Mouse (Mus musculus): ENCODE measurements around the gene Sesn3. TPM values are rescaled to one million over a fixed set of nuclear protein-coding genes. Genes with fewer than 3 reads are reported as not detected.

Gene Sesn3
- polyA plus RNA-seq, 1 experiment from 2014 or later: 41.2 TPM

- no peaks in the 10 kb centered on the region for H3K36me3 ChIP-seq (ENCODE audit: control insufficient read depth, insufficient read depth, low read length)
- peak; percentile 72 for ATAC-seq (ENCODE audit: insufficient number of reproducible peaks, insufficient read depth, low FRiP score, low read depth)
- peak overlapping the region; percentile 81 for H3K27ac ChIP-seq (ENCODE audit: low read length)
- H3K4me3 ChIP-seq (ENCODE audit: low read depth, low read length): no peak overlapping the region
- H3K27me3 ChIP-seq (ENCODE audit: control insufficient read depth, insufficient read depth, low read length): no peaks in the 10 kb centered on the region
- H3K9ac ChIP-seq (replicated peaks; ENCODE audit: low read depth, low read length): no peak overlapping the region
- H3K4me1 ChIP-seq (ENCODE audit: control insufficient read depth, insufficient read depth, low read length): peaks cover 34% of the 10 kb centered on the region
- 0 out of 2 replicates have a peak overlapping the region, but pooled peaks have one; percentile 6 for H3K4me2 ChIP-seq (replicated peaks; ENCODE audit: low read depth, low read length)
- no peaks in the 10 kb centered on the region for H3K9me3 ChIP-seq (ENCODE audit: control insufficient read depth, low read depth, low read length)
- WGBS: 11% methylated on average over 11 of the region's 11 CpGs
Observed at GRCm38 (mm10) chr9:14246016-14246799, 28.7 kb upstream of the Sesn3 start.

DNA sequence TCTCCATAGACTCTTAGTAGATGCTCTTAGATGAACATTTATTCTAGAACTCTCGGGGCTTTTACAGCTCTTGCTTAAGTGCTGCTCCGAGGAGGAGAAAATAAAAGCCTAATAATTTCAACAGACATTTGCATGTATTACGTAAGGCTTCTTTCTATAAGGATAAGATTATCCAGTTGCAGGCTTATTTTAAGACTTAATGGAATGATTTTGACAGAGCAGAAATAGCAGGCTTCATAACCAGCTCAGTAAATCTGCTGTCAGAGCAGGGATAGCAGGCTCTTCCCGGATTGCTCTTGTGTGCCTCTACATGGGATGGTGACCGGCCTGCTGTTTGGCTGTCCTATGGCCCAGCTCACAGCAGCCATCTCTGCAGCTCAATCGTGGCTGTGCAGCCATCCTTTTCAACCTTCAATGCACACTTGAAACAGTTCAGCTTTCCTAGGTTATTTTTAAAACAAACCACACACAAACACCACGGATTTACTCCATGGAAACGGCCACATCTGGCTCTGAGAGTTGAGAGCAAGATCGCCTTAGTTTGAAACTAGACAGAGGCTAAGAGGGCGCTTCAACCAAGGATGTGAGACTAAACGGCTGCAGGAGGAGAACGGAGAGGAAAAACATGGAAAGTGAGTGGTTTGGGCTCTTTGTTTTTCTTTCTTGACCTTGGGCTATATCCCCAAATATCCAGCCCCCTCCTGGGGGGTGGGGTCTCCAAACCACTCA, 27.2 kb upstream of the Sesn3 start:
- H3K4me3 ChIP-seq (ENCODE audit: low read depth, low read length): no peak overlapping the region
- peak overlapping the region; percentile 81 for H3K27ac ChIP-seq (ENCODE audit: low read length)
- peaks cover 34% of the 10 kb centered on the region for H3K4me1 ChIP-seq (ENCODE audit: control insufficient read depth, insufficient read depth, low read length)
- no peak overlapping the region for H3K4me2 ChIP-seq (replicated peaks; ENCODE audit: low read depth, low read length)
- no peaks in the 10 kb centered on the region for H3K27me3 ChIP-seq (ENCODE audit: control insufficient read depth, insufficient read depth, low read length)
- no peaks in the 10 kb centered on the region for H3K36me3 ChIP-seq (ENCODE audit: control insufficient read depth, insufficient read depth, low read length)
- no peak for ATAC-seq (ENCODE audit: insufficient number of reproducible peaks, insufficient read depth, low FRiP score, low read depth)
- no peaks in the 10 kb centered on the region for H3K9me3 ChIP-seq (ENCODE audit: control insufficient read depth, low read depth, low read length)
- H3K9ac ChIP-seq (replicated peaks; ENCODE audit: low read depth, low read length): no peak overlapping the region
- WGBS: 52% methylated on average over 12 of the region's 12 CpGs

GRCm38 (mm10) chr9:14248209-14248596, 26.7 kb upstream of the Sesn3 start:
- Histone ChIP-seq H3K27ac (ENCODE audit: low read length) (peak overlapping the region; percentile 81), H3K36me3 (ENCODE audit: control insufficient read depth, insufficient read depth, low read length) (no peaks in the 10 kb centered on the region), H3K4me3 (ENCODE audit: low read depth, low read length) (no peak overlapping the region), H3K4me1 (ENCODE audit: control insufficient read depth, insufficient read depth, low read length) (peaks cover 34% of the 10 kb centered on the region), H3K9ac (replicated peaks; ENCODE audit: low read depth, low read length) (no peak overlapping the region), H3K27me3 (ENCODE audit: control insufficient read depth, insufficient read depth, low read length) (no peaks in the 10 kb centered on the region), H3K9me3 (ENCODE audit: control insufficient read depth, low read depth, low read length) (no peaks in the 10 kb centered on the region), H3K4me2 (replicated peaks; ENCODE audit: low read depth, low read length) (no peak overlapping the region)
- WGBS: 78% methylated on average over 3 of the region's 3 CpGs
- no peak for ATAC-seq (ENCODE audit: insufficient number of reproducible peaks, insufficient read depth, low FRiP score, low read depth)

GRCm38 (mm10) chr9:14261150-14261549, 13.7 kb upstream of the Sesn3 start:
- H3K4me1 ChIP-seq (ENCODE audit: control insufficient read depth, insufficient read depth, low read length): no peaks in the 10 kb centered on the region
- H3K9me3 ChIP-seq (ENCODE audit: control insufficient read depth, low read depth, low read length): no peaks in the 10 kb centered on the region
- H3K27ac ChIP-seq (ENCODE audit: low read length): no peak overlapping the region
- WGBS: 26% methylated on average over 3 of the region's 3 CpGs
- H3K4me2 ChIP-seq (replicated peaks; ENCODE audit: low read depth, low read length): no peak overlapping the region
- H3K4me3 ChIP-seq (ENCODE audit: low read depth, low read length): no peak overlapping the region
- H3K9ac ChIP-seq (replicated peaks; ENCODE audit: low read depth, low read length): no peak overlapping the region
- ATAC-seq (ENCODE audit: insufficient number of reproducible peaks, insufficient read depth, low FRiP score, low read depth): peak; percentile 81; the same call in 1 of the 2 replicates
- no peaks in the 10 kb centered on the region for H3K36me3 ChIP-seq (ENCODE audit: control insufficient read depth, insufficient read depth, low read length)
- H3K27me3 ChIP-seq (ENCODE audit: control insufficient read depth, insufficient read depth, low read length): no peaks in the 10 kb centered on the region

DNA sequence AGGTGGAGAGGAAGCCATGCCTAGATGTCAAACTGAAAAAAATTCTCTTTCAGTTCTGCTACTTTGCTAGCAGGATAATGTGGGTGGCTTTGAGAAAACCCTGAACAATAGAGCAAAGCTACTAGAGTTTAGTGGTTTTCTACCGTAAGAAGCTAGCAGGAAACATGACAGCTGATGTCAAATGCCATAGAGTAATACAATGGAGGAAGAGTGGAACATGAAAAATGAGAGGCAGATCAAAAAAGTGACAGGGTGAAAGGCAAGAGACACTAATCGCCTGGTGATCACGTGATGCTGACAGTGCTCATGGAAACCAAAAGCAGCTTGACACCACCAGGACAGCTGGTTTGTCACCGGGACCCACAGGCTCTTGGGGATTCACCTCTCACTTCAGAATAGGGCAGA, 12.3 kb upstream of the Sesn3 start:
- H3K4me2 ChIP-seq (replicated peaks; ENCODE audit: low read depth, low read length): no peak overlapping the region
- H3K4me3 ChIP-seq (ENCODE audit: low read depth, low read length): no peak overlapping the region
- no peak overlapping the region for H3K9ac ChIP-seq (replicated peaks; ENCODE audit: low read depth, low read length)
- no peaks in the 10 kb centered on the region for H3K36me3 ChIP-seq (ENCODE audit: control insufficient read depth, insufficient read depth, low read length)
- no peak overlapping the region for H3K27ac ChIP-seq (ENCODE audit: low read length)
- H3K27me3 ChIP-seq (ENCODE audit: control insufficient read depth, insufficient read depth, low read length): no peaks in the 10 kb centered on the region
- H3K9me3 ChIP-seq (ENCODE audit: control insufficient read depth, low read depth, low read length): no peaks in the 10 kb centered on the region
- WGBS: 69% methylated on average over 4 of the region's 4 CpGs
- no peaks in the 10 kb centered on the region for H3K4me1 ChIP-seq (ENCODE audit: control insufficient read depth, insufficient read depth, low read length)
- no peak for ATAC-seq (ENCODE audit: insufficient number of reproducible peaks, insufficient read depth, low FRiP score, low read depth)

DNA sequence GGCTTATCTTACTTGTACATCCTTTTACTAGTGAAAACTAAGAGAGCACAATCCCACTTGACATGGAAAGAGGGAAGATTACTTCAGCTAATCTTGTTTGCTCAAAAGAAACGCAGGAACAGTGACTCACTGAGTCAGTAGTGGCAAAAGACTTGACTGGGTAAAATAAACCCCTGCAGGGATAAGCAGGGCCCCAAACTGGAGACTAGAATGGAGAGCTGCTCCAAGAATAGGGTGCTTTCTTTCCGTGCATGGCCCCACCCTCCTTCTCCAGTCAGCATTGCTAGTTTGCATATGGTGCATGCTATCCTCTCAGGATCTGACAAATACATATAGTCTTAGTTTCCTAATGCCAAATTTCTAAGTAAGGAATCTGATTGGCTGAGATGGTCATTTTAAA, 8.4 kb upstream of the Sesn3 start:
- Histone ChIP-seq H3K36me3 (ENCODE audit: control insufficient read depth, insufficient read depth, low read length) (no peaks in the 10 kb centered on the region), H3K4me1 (ENCODE audit: control insufficient read depth, insufficient read depth, low read length) (no peaks in the 10 kb centered on the region), H3K9me3 (ENCODE audit: control insufficient read depth, low read depth, low read length) (no peaks in the 10 kb centered on the region), H3K27ac (ENCODE audit: low read length) (no peak overlapping the region), H3K4me2 (replicated peaks; ENCODE audit: low read depth, low read length) (no peak overlapping the region), H3K9ac (replicated peaks; ENCODE audit: low read depth, low read length) (no peak overlapping the region), H3K27me3 (ENCODE audit: control insufficient read depth, insufficient read depth, low read length) (no peaks in the 10 kb centered on the region), H3K4me3 (ENCODE audit: low read depth, low read length) (no peak overlapping the region)
- 22% methylated on average over 2 of the region's 2 CpGs for WGBS
- ATAC-seq (ENCODE audit: insufficient number of reproducible peaks, insufficient read depth, low FRiP score, low read depth): no peak

GRCm38 (mm10) chr9:14268578-14268977, 6.3 kb upstream of the Sesn3 start:
- Histone ChIP-seq H3K4me3 (ENCODE audit: low read depth, low read length) (no peak overlapping the region), H3K9ac (replicated peaks; ENCODE audit: low read depth, low read length) (no peak overlapping the region)
- 84% methylated on average over 2 of the region's 2 CpGs for WGBS

DNA sequence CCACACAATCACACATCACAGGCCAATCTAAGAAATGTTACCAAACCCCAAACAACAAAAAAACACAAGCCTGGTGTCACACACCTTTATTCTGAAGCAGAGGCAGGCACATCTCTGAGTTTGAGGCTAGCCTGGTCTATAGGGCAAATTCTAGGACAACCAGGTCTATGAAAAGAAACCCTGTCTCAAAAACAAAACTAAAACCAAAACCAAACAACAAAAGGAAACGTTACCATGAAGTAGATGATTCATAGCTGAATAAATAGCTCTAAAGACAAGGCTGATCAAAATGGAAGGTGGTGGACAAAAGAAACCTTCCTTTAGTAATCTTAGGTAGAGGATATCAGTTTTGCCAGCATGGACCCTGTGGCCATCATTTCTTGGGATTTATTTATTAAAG, 1.9 kb upstream of the Sesn3 start:
- ATAC-seq (ENCODE audit: insufficient number of reproducible peaks, insufficient read depth, low FRiP score, low read depth): no peak
- Histone ChIP-seq H3K27ac (ENCODE audit: low read length) (no peak overlapping the region), H3K9me3 (ENCODE audit: control insufficient read depth, low read depth, low read length) (no peaks in the 10 kb centered on the region), H3K36me3 (ENCODE audit: control insufficient read depth, insufficient read depth, low read length) (no peaks in the 10 kb centered on the region), H3K27me3 (ENCODE audit: control insufficient read depth, insufficient read depth, low read length) (no peaks in the 10 kb centered on the region), H3K9ac (replicated peaks; ENCODE audit: low read depth, low read length) (no peak overlapping the region), H3K4me3 (ENCODE audit: low read depth, low read length) (no peak overlapping the region), H3K4me2 (replicated peaks; ENCODE audit: low read depth, low read length) (no peak overlapping the region), H3K4me1 (ENCODE audit: control insufficient read depth, insufficient read depth, low read length) (peaks cover 10% of the 10 kb centered on the region; the same call in 1 of the 2 replicates)
- WGBS: 70% methylated on average over 1 of the region's 1 CpGs

More at GRCm38 (mm10) chr9:14268578-14268977, 6.3 kb upstream of the Sesn3 start:
- no peaks in the 10 kb centered on the region for H3K27me3 ChIP-seq (ENCODE audit: control insufficient read depth, insufficient read depth, low read length)
- H3K27ac ChIP-seq (ENCODE audit: low read length): no peak overlapping the region
- H3K9me3 ChIP-seq (ENCODE audit: control insufficient read depth, low read depth, low read length): no peaks in the 10 kb centered on the region
- H3K4me1 ChIP-seq (ENCODE audit: control insufficient read depth, insufficient read depth, low read length): no peaks in the 10 kb centered on the region
- H3K4me2 ChIP-seq (replicated peaks; ENCODE audit: low read depth, low read length): no peak overlapping the region
- H3K36me3 ChIP-seq (ENCODE audit: control insufficient read depth, insufficient read depth, low read length): no peaks in the 10 kb centered on the region
- ATAC-seq (ENCODE audit: insufficient number of reproducible peaks, insufficient read depth, low FRiP score, low read depth): no peak

All from stomach, embryonic 14.5 days (tissue).